Mouse (Mus musculus): ENCODE data around the gene Mdm2. TPM values are rescaled to one million over a fixed set of nuclear protein-coding genes. Genes with fewer than 3 reads are reported as not detected.

Gene Mdm2
- polyA plus RNA-seq, 1 experiment from 2014 or later: 14.8 TPM

GRCm38 (mm10) chr10:117659819-117660218, 50.7 kb downstream of the Mdm2 start:
- H3K4me3 ChIP-seq (ENCODE audit: low read depth, low read length): no peak overlapping the region
- no peaks in the 10 kb centered on the region for H3K27me3 ChIP-seq (ENCODE audit: control insufficient read depth, insufficient read depth, low read length)
- TF ChIP-seq CTCF (IDR thresholded peaks at IDR 0.05; ENCODE audit: low read depth): no peak
- TF ChIP-seq EP300 (optimal IDR thresholded peaks at IDR 0.05): no peak
- ATAC-seq (ENCODE audit: low FRiP score, low TSS enrichment): no peak
- H3K27ac ChIP-seq (replicated peaks): no peak overlapping the region
- no peaks in the 10 kb centered on the region; the same call in 1 of the 2 replicates for H3K36me3 ChIP-seq (ENCODE audit: control insufficient read depth, insufficient read depth, low read length)
- H3K4me2 ChIP-seq (replicated peaks; ENCODE audit: low read depth): no peak overlapping the region
- H3K9ac ChIP-seq (ENCODE audit: low read length): no peak overlapping the region
- 69% methylated on average over 11 of the region's 11 CpGs for WGBS
- H3K9me3 ChIP-seq (ENCODE audit: control insufficient read depth, low read length): no peaks in the 10 kb centered on the region
- H3K4me1 ChIP-seq (replicated peaks; ENCODE audit: control insufficient read depth, insufficient read depth): no peaks in the 10 kb centered on the region
- DNase-seq (ENCODE audit: low spot score): no peak

GRCm38 (mm10) chr10:117659430-117659813, 51.1 kb downstream of the Mdm2 start:
- Histone ChIP-seq H3K9me3 (ENCODE audit: control insufficient read depth, low read length) (no peaks in the 10 kb centered on the region), H3K9ac (ENCODE audit: low read length) (no peak overlapping the region), H3K36me3 (ENCODE audit: control insufficient read depth, insufficient read depth, low read length) (no peaks in the 10 kb centered on the region; the same call in 1 of the 2 replicates), H3K4me1 (replicated peaks; ENCODE audit: control insufficient read depth, insufficient read depth) (no peaks in the 10 kb centered on the region), H3K4me2 (replicated peaks; ENCODE audit: low read depth) (no peak overlapping the region), H3K27me3 (ENCODE audit: control insufficient read depth, insufficient read depth, low read length) (no peaks in the 10 kb centered on the region), H3K27ac (replicated peaks) (no peak overlapping the region), H3K4me3 (ENCODE audit: low read depth, low read length) (no peak overlapping the region)
- DNase-seq (ENCODE audit: low spot score) (no peak), ATAC-seq (ENCODE audit: low FRiP score, low TSS enrichment) (no peak)
- TF ChIP-seq EP300 (optimal IDR thresholded peaks at IDR 0.05) (no peak), CTCF (IDR thresholded peaks at IDR 0.05; ENCODE audit: low read depth) (no peak)
- WGBS: 72% methylated on average over 11 of the region's 11 CpGs

- no peaks in the 10 kb centered on the region for H3K9me3 ChIP-seq (ENCODE audit: control insufficient read depth, low read length)
- ATAC-seq (ENCODE audit: low FRiP score, low TSS enrichment): no peak
These were observed 51.8 kb downstream of the Mdm2 start for GRCm38 (mm10) chr10:117658522-117659429.

GRCm38 (mm10) chr10:117657659-117658306, 52.8 kb downstream of the Mdm2 start:
- Histone ChIP-seq H3K9me3 (ENCODE audit: control insufficient read depth, low read length) (no peaks in the 10 kb centered on the region), H3K36me3 (ENCODE audit: control insufficient read depth, insufficient read depth, low read length) (no peaks in the 10 kb centered on the region; the same call in 1 of the 2 replicates), H3K4me2 (replicated peaks; ENCODE audit: low read depth) (no peak overlapping the region), H3K9ac (ENCODE audit: low read length) (no peak overlapping the region), H3K27ac (replicated peaks) (no peak overlapping the region), H3K27me3 (ENCODE audit: control insufficient read depth, insufficient read depth, low read length) (no peaks in the 10 kb centered on the region), H3K4me3 (ENCODE audit: low read depth, low read length) (no peak overlapping the region), H3K4me1 (replicated peaks; ENCODE audit: control insufficient read depth, insufficient read depth) (no peaks in the 10 kb centered on the region)
- 87% methylated on average over 3 of the region's 3 CpGs for WGBS
- ATAC-seq (ENCODE audit: low FRiP score, low TSS enrichment) (no peak), DNase-seq (ENCODE audit: low spot score) (no peak)
- TF ChIP-seq EP300 (optimal IDR thresholded peaks at IDR 0.05) (no peak), CTCF (IDR thresholded peaks at IDR 0.05; ENCODE audit: low read depth) (no peak)

More at GRCm38 (mm10) chr10:117658522-117659429, 51.8 kb downstream of the Mdm2 start:
- no peak for TF ChIP-seq EP300 (optimal IDR thresholded peaks at IDR 0.05)
- no peak for TF ChIP-seq CTCF (IDR thresholded peaks at IDR 0.05; ENCODE audit: low read depth)
- H3K36me3 ChIP-seq (ENCODE audit: control insufficient read depth, insufficient read depth, low read length): no peaks in the 10 kb centered on the region; the same call in 1 of the 2 replicates
- H3K27ac ChIP-seq (replicated peaks): no peak overlapping the region
- WGBS: 85% methylated on average over 14 of the region's 14 CpGs
- no peak for DNase-seq (ENCODE audit: low spot score)
- no peaks in the 10 kb centered on the region for H3K4me1 ChIP-seq (replicated peaks; ENCODE audit: control insufficient read depth, insufficient read depth)
- H3K4me3 ChIP-seq (ENCODE audit: low read depth, low read length): no peak overlapping the region
- no peaks in the 10 kb centered on the region for H3K27me3 ChIP-seq (ENCODE audit: control insufficient read depth, insufficient read depth, low read length)
- no peak overlapping the region for H3K4me2 ChIP-seq (replicated peaks; ENCODE audit: low read depth)
- H3K9ac ChIP-seq (ENCODE audit: low read length): no peak overlapping the region

- no peak for ATAC-seq (ENCODE audit: low FRiP score, low TSS enrichment)
- no peak overlapping the region for H3K27ac ChIP-seq (replicated peaks)
- no peaks in the 10 kb centered on the region for H3K9me3 ChIP-seq (ENCODE audit: control insufficient read depth, low read length)
- no peaks in the 10 kb centered on the region for H3K4me1 ChIP-seq (replicated peaks; ENCODE audit: control insufficient read depth, insufficient read depth)
- no peak overlapping the region for H3K9ac ChIP-seq (ENCODE audit: low read length)
- TF ChIP-seq CTCF (IDR thresholded peaks at IDR 0.05; ENCODE audit: low read depth): no peak
- TF ChIP-seq EP300 (optimal IDR thresholded peaks at IDR 0.05): no peak
- WGBS: 77% methylated on average over 7 of the region's 7 CpGs
- no peak overlapping the region for H3K4me2 ChIP-seq (replicated peaks; ENCODE audit: low read depth)
- no peaks in the 10 kb centered on the region for H3K27me3 ChIP-seq (ENCODE audit: control insufficient read depth, insufficient read depth, low read length)
- no peak for DNase-seq (ENCODE audit: low spot score)
- H3K36me3 ChIP-seq (ENCODE audit: control insufficient read depth, insufficient read depth, low read length): no peaks in the 10 kb centered on the region; the same call in 1 of the 2 replicates
- no peak overlapping the region for H3K4me3 ChIP-seq (ENCODE audit: low read depth, low read length)
These were observed 53.4 kb downstream of the Mdm2 start for GRCm38 (mm10) chr10:117656985-117657658.

Data from stomach, postnatal 0 days (tissue).